Mouse (Mus musculus) fibroblast of lung, adult 2 months (primary cell): Measurements from ENCODE around the gene Ncapd3.

ENCODE experiments used
- DNase-seq: peaks from one replicate; pipeline ENCODE4 v3.0.0-alpha.2; 2011; ENCODE audit warnings: low read depth

Gene Ncapd3

GRCm38 (mm10) chr9:27029828-27030762 is at the start of gene Ncapd3, which contains the start of gene Vps26b:
Gene Ncapd3 (plus strand): TSS chr9:27030175.
Gene Vps26b (minus strand): TSS chr9:27030065.
- DNase-seq = peak; percentile 93

- no peak for DNase-seq
Observed at GRCm38 (mm10) chr9:26985090-26985613, 44.8 kb upstream of the Ncapd3 start.

GRCm38 (mm10) chr9:26985668-26986277 is 44.2 kb upstream of the Ncapd3 start:
- DNase-seq = no peak

- no peak for DNase-seq
Observed at GRCm38 (mm10) chr9:26990181-26990580, 39.8 kb upstream of the Ncapd3 start.

- DNase-seq = no peak
Observed at GRCm38 (mm10) chr9:26993118-26993517, 36.9 kb upstream of the Ncapd3 start.

GRCm38 (mm10) chr9:26993900-26994299 is 36.1 kb upstream of the Ncapd3 start:
- no peak for DNase-seq

GRCm38 (mm10) chr9:26997062-26997461 is 32.9 kb upstream of the Ncapd3 start:
- DNase-seq = no peak

- DNase-seq = no peak
Observed at GRCm38 (mm10) chr9:26997501-26997900, 32.5 kb upstream of the Ncapd3 start.

GRCm38 (mm10) chr9:26998669-26999460 is 31.1 kb upstream of the Ncapd3 start:
- no peak for DNase-seq

- peak; percentile 95 for DNase-seq
Observed at GRCm38 (mm10) chr9:26999461-27000395, 30.2 kb upstream of the Ncapd3 start, which contains the start of the genes Acad8 and Thyn1. Gene Acad8 (minus strand): TSS chr9:26999566. Gene Thyn1 (plus strand): TSS chr9:26999710.

GRCm38 (mm10) chr9:27005231-27005630 is 24.7 kb upstream of the Ncapd3 start:
- DNase-seq = no peak

GRCm38 (mm10) chr9:27005933-27006332 is 24.0 kb upstream of the Ncapd3 start:
- no peak for DNase-seq

GRCm38 (mm10) chr9:27006866-27007265 is 23.1 kb upstream of the Ncapd3 start:
- no peak for DNase-seq

GRCm38 (mm10) chr9:27009231-27009630 is 20.7 kb upstream of the Ncapd3 start:
- no peak for DNase-seq

GRCm38 (mm10) chr9:27011572-27011971 is 18.4 kb upstream of the Ncapd3 start:
- no peak for DNase-seq

- no peak for DNase-seq
Observed at GRCm38 (mm10) chr9:27018961-27019360, 11.0 kb upstream of the Ncapd3 start.

- no peak for DNase-seq
Observed at GRCm38 (mm10) chr9:27023681-27024080, 6.3 kb upstream of the Ncapd3 start.

GRCm38 (mm10) chr9:27026708-27027107 is 3.3 kb upstream of the Ncapd3 start:
- no peak for DNase-seq

GRCm38 (mm10) chr9:27029022-27029827 is 750 bp upstream of the Ncapd3 start:
- no peak for DNase-seq

GRCm38 (mm10) chr9:27030763-27031100 is 757 bp downstream of the Ncapd3 start:
- DNase-seq = no peak
